Mouse (Mus musculus) heart, embryonic 11.5 days (tissue): ENCODE data around the gene Acin1. TPM values are rescaled to one million over a fixed set of nuclear protein-coding genes. Genes with fewer than 3 reads are reported as not detected.
"Not testable (repeated sequence)": the region's sequence is repeated elsewhere in the genome, so short reads cannot be mapped to it uniquely, and the experiment has no call there.

Source experiments
- ATAC-seq: fragments of 200-750 bp; cut with Nextera tagmentation; replicated peaks from 2 replicates; pipeline ENCODE4 v1.8.0; 2017; ENCODE audit warnings: moderate library complexity; ENCODE audit not compliant: insufficient number of reproducible peaks, low FRiP score, low TSS enrichment
- H3K27ac ChIP-seq: fragments of 300-500 bp; sonication (generic); 2 replicates; pipeline ENCODE4 v1.5.1; 2014; ENCODE audit warnings: mild to moderate bottlenecking, low read depth, low read length
- H3K27me3 ChIP-seq: fragments of 300-500 bp; sonication (generic); 2 replicates; pipeline ENCODE4 v1.6.1; 2014; ENCODE audit warnings: mild to moderate bottlenecking, low read length, mixed read lengths; ENCODE audit not compliant: control insufficient read depth, insufficient read depth
- H3K36me3 ChIP-seq: fragments of 300-500 bp; sonication (generic); 2 replicates; pipeline ENCODE4 v1.6.1; 2014; ENCODE audit warnings: mild to moderate bottlenecking, low read length, moderate library complexity, mixed read lengths; ENCODE audit not compliant: control insufficient read depth, insufficient read depth
- H3K4me1 ChIP-seq: fragments of 300-500 bp; sonication (generic); 2 replicates; pipeline ENCODE4 v1.6.1; 2014; ENCODE audit warnings: low read length; ENCODE audit not compliant: control insufficient read depth, insufficient read depth
- H3K4me2 ChIP-seq: fragments of 300-500 bp; sonication (generic); 2 replicates; pipeline ENCODE4 v1.6.1; 2014; ENCODE audit warnings: mild to moderate bottlenecking, moderate library complexity
- H3K4me3 ChIP-seq: fragments of 300-500 bp; sonication (generic); 2 replicates; pipeline ENCODE4 v1.5.1; 2014; ENCODE audit warnings: low read depth, low read length
- H3K9ac ChIP-seq: fragments of 300-500 bp; sonication (generic); 2 replicates; pipeline ENCODE4 v1.6.1; 2014; ENCODE audit warnings: mild to moderate bottlenecking, low read depth, low read length, moderate library complexity
- H3K9me3 ChIP-seq: fragments of 300-500 bp; sonication (generic); replicated peaks from 2 replicates; pipeline ENCODE4 v1.6.1; 2016; ENCODE audit warnings: low read length; ENCODE audit not compliant: control insufficient read depth
- WGBS: fragments of 180-500 bp; shearing (Covaris S2); extraction: QIAGEN DNeasy Blood & Tissue Kit; methylation state at CpG from one replicate; pipeline ENCODE4 v1.1.7; 2014; ENCODE audit not compliant: insufficient replicate concordance; 5-methylcytosine and 5-hydroxymethylcytosine counted together
- polyA plus RNA-seq: library from polyadenylated mRNA; unstranded; fragments of >200 nt; fragmentation: Nextera tagmentation; extraction: Ambion mirVana; gene quantifications from 2 replicates; pipeline ENCODE4 v1.2.1, GENCODE M21; 2014

Gene Acin1
- polyA plus RNA-seq, 1 experiment from 2014 or later, result 96.8 TPM

- H3K9me3 ChIP-seq, result no peaks in the 10 kb centered on the region
- H3K27me3 ChIP-seq, result peaks cover 4% of the 10 kb centered on the region; the same call in 1 of the 2 replicates
- no peak within 1 kb of the TSS for H3K27ac ChIP-seq
- no peak within 1 kb of the TSS for H3K4me3 ChIP-seq
- H3K4me1 ChIP-seq, result 0 out of 2 replicates have a peak, but pooled peaks cover 5% of the 10 kb centered on the region
- 71% methylated on average over 1 of the region's 1 CpGs for WGBS
- ATAC-seq, result no peak
- no peak within 1 kb of the TSS for H3K9ac ChIP-seq
- no peak within 1 kb of the TSS for H3K4me2 ChIP-seq
- no peaks in the 10 kb centered on the region for H3K36me3 ChIP-seq
Measured at GRCm38 (mm10) chr14:54621133-54621532, 65.6 kb downstream of the Acin1 start, which contains the start of gene Psmb11. TSS of gene Psmb11 (plus strand) at chr14:54621433.

- no peaks in the 10 kb centered on the region for H3K27me3 ChIP-seq
- ATAC-seq, result peak; percentile 84
- peak within 1 kb of the TSS; percentile 71 for H3K4me2 ChIP-seq
- under 1% methylated on average over 25 of the region's 25 CpGs for WGBS
- peak within 1 kb of the TSS; percentile 93 for H3K9ac ChIP-seq
- peak within 1 kb of the TSS; percentile 86 for H3K4me3 ChIP-seq
- peak within 1 kb of the TSS; percentile 41; the same call in 1 of the 2 replicates for H3K27ac ChIP-seq
- H3K4me1 ChIP-seq, result 0 out of 2 replicates have a peak, but pooled peaks cover 5% of the 10 kb centered on the region
- H3K36me3 ChIP-seq, result no peaks in the 10 kb centered on the region
- H3K9me3 ChIP-seq, result no peaks in the 10 kb centered on the region
Measured at GRCm38 (mm10) chr14:54617897-54618365, 68.8 kb downstream of the Acin1 start, which contains the start of gene Psmb5. TSS of gene Psmb5 (minus strand) at chr14:54618022.

- 2% methylated on average over 38 of the region's 38 CpGs for WGBS
- H3K4me1 ChIP-seq, result 0 out of 2 replicates have a peak, but pooled peaks cover 5% of the 10 kb centered on the region
- H3K27ac ChIP-seq, result peak overlapping the region; percentile 41; the same call in 1 of the 2 replicates
Measured at GRCm38 (mm10) chr14:54617152-54617896, 69.4 kb downstream of the Acin1 start.

GRCm38 (mm10) chr14:54616226-54616825, 70.4 kb downstream of the Acin1 start:
- H3K9ac ChIP-seq, result no peak overlapping the region
- no peaks in the 10 kb centered on the region for H3K27me3 ChIP-seq
- no peaks in the 10 kb centered on the region for H3K9me3 ChIP-seq
- H3K36me3 ChIP-seq, result no peaks in the 10 kb centered on the region
- 0 out of 2 replicates have a peak, but pooled peaks cover 5% of the 10 kb centered on the region for H3K4me1 ChIP-seq
- no peak overlapping the region for H3K4me3 ChIP-seq
- no peak for ATAC-seq
- H3K4me2 ChIP-seq, result peak overlapping the region; percentile 71
- H3K27ac ChIP-seq, result no peak overlapping the region
- 91% methylated on average over 16 of the region's 16 CpGs for WGBS

More at GRCm38 (mm10) chr14:54617152-54617896, 69.4 kb downstream of the Acin1 start:
- no peaks in the 10 kb centered on the region for H3K27me3 ChIP-seq
- no peaks in the 10 kb centered on the region for H3K9me3 ChIP-seq
- H3K9ac ChIP-seq, result peak overlapping the region; percentile 93
- H3K4me3 ChIP-seq, result peak overlapping the region; percentile 86
- H3K4me2 ChIP-seq, result peak overlapping the region; percentile 71
- H3K36me3 ChIP-seq, result no peaks in the 10 kb centered on the region
- peak; percentile 53; the same call in 1 of the 2 replicates for ATAC-seq

GRCm38 (mm10) chr14:54614130-54614529, 72.6 kb downstream of the Acin1 start:
- H3K27ac ChIP-seq, H3K9ac ChIP-seq, H3K4me2 ChIP-seq, H3K4me3 ChIP-seq, ATAC-seq, H3K36me3 ChIP-seq, H3K9me3 ChIP-seq, H3K27me3 ChIP-seq, H3K4me1 ChIP-seq: not testable (repeated sequence)
- 93% methylated on average over 16 of the region's 16 CpGs for WGBS

GRCm38 (mm10) chr14:54610648-54611047, 76.1 kb downstream of the Acin1 start:
- ATAC-seq, result no peak
- WGBS, result 75% methylated on average over 6 of the region's 6 CpGs

GRCm38 (mm10) chr14:54609962-54610361, 76.8 kb downstream of the Acin1 start:
- WGBS, result 75% methylated on average over 4 of the region's 4 CpGs
- Histone ChIP-seq H3K9me3 (no peaks in the 10 kb centered on the region), H3K27me3 (no peaks in the 10 kb centered on the region), H3K36me3 (no peaks in the 10 kb centered on the region), H3K27ac (no peak overlapping the region), H3K4me1 (0 out of 2 replicates have a peak, but pooled peaks cover 2% of the 10 kb centered on the region), H3K4me3 (no peak overlapping the region), H3K4me2 (no peak overlapping the region), H3K9ac (no peak overlapping the region)
- ATAC-seq, result no peak

More at GRCm38 (mm10) chr14:54610648-54611047, 76.1 kb downstream of the Acin1 start:
- no peak overlapping the region for H3K9ac ChIP-seq
- no peak overlapping the region for H3K4me2 ChIP-seq
- H3K27me3 ChIP-seq, result no peaks in the 10 kb centered on the region
- no peak overlapping the region for H3K27ac ChIP-seq
- no peaks in the 10 kb centered on the region for H3K9me3 ChIP-seq
- H3K4me1 ChIP-seq, result no peaks in the 10 kb centered on the region
- no peaks in the 10 kb centered on the region for H3K36me3 ChIP-seq
- H3K4me3 ChIP-seq, result no peak overlapping the region

GRCm38 (mm10) chr14:54609245-54609644, 77.5 kb downstream of the Acin1 start:
- ATAC-seq, result no peak
- Histone ChIP-seq H3K36me3 (no peaks in the 10 kb centered on the region), H3K27ac (no peak overlapping the region), H3K4me2 (no peak overlapping the region), H3K9me3 (no peaks in the 10 kb centered on the region), H3K27me3 (no peaks in the 10 kb centered on the region), H3K9ac (no peak overlapping the region), H3K4me3 (no peak overlapping the region), H3K4me1 (0 out of 2 replicates have a peak, but pooled peaks cover 2% of the 10 kb centered on the region)
- 74% methylated on average over 4 of the region's 4 CpGs for WGBS
